Mouse (Mus musculus) layer of hippocampus, adult 8-10 months (tissue): ENCODE results near the gene Leo1. TPM values are rescaled to one million over a fixed set of nuclear protein-coding genes. Genes with fewer than 3 reads are reported as not detected.

Source experiments
- DNase-seq, 2 experiments: peaks; one replicate each; pipeline ENCODE4 v3.0.0; 2022; ENCODE audit warnings: low spot score in 2 of 2
- total RNA-seq, 4 experiments: library from RNA; stranded (reverse); gene quantifications; 2 replicates each; pipeline ENCODE4 v1.2.4; 2022

Gene Leo1
- total RNA-seq = 10 to 100 TPM; 19.8 to 22.8 (median 21.1) TPM

- DNase-seq = peak; percentile 89 to 90
These were observed at the start of gene Leo1 for GRCm38 (mm10) chr9:75440796-75441666. Leo1 (plus strand) TSS chr9:75441524.

GRCm38 (mm10) chr9:75393251-75393650 lies 48.1 kb upstream of the Leo1 start:
- DNase-seq = no peak

GRCm38 (mm10) chr9:75395971-75396370 lies 45.4 kb upstream of the Leo1 start:
- no peak for DNase-seq

GRCm38 (mm10) chr9:75399069-75399468 lies 42.3 kb upstream of the Leo1 start:
- DNase-seq = no peak

- DNase-seq = no peak
These were observed 40.7 kb upstream of the Leo1 start for GRCm38 (mm10) chr9:75400639-75401038.

- no peak for DNase-seq
These were observed 39.5 kb upstream of the Leo1 start for GRCm38 (mm10) chr9:75401593-75402504.

GRCm38 (mm10) chr9:75403520-75403919 lies 37.8 kb upstream of the Leo1 start:
- DNase-seq = no peak

GRCm38 (mm10) chr9:75406121-75406520 lies 35.2 kb upstream of the Leo1 start:
- DNase-seq = no peak

GRCm38 (mm10) chr9:75407803-75408202 lies 33.5 kb upstream of the Leo1 start:
- DNase-seq = no peak

- DNase-seq = no peak
These were observed 33.0 kb upstream of the Leo1 start for GRCm38 (mm10) chr9:75408204-75408826.

- peak; percentile 39 to 47 for DNase-seq
These were observed 32.1 kb upstream of the Leo1 start for GRCm38 (mm10) chr9:75409031-75409851.

GRCm38 (mm10) chr9:75409852-75410378 lies 31.4 kb upstream of the Leo1 start, which contains the start of gene Mapk6:
Mapk6 (minus strand) TSS chr9:75410005.
- peak; percentile 91 to 96 for DNase-seq

GRCm38 (mm10) chr9:75410868-75411487 lies 30.3 kb upstream of the Leo1 start:
- no peak for DNase-seq

GRCm38 (mm10) chr9:75411584-75411983 lies 29.7 kb upstream of the Leo1 start:
- DNase-seq = no peak

- no peak for DNase-seq
These were observed 28.1 kb upstream of the Leo1 start for GRCm38 (mm10) chr9:75413206-75413605.

GRCm38 (mm10) chr9:75414204-75414603 lies 27.1 kb upstream of the Leo1 start:
- DNase-seq = no peak

GRCm38 (mm10) chr9:75422251-75422691 lies 19.1 kb upstream of the Leo1 start:
- no peak for DNase-seq

- no peak for DNase-seq
These were observed 17.6 kb upstream of the Leo1 start for GRCm38 (mm10) chr9:75423683-75424082.

GRCm38 (mm10) chr9:75424358-75425150 lies 16.8 kb upstream of the Leo1 start:
- no peak for DNase-seq
